Mouse (Mus musculus) MN1 (cell line): ENCODE data around the gene Fbrs.
"Not testable (repeated sequence)": the region's sequence is repeated elsewhere in the genome, so short reads cannot be mapped to it uniquely, and the experiment has no call there.

Source experiments
- DNase-seq: peaks from one replicate; pipeline ENCODE4 v3.0.0-alpha.2; 2016; ENCODE audit warnings: low spot score

Fbrs gene

DNA sequence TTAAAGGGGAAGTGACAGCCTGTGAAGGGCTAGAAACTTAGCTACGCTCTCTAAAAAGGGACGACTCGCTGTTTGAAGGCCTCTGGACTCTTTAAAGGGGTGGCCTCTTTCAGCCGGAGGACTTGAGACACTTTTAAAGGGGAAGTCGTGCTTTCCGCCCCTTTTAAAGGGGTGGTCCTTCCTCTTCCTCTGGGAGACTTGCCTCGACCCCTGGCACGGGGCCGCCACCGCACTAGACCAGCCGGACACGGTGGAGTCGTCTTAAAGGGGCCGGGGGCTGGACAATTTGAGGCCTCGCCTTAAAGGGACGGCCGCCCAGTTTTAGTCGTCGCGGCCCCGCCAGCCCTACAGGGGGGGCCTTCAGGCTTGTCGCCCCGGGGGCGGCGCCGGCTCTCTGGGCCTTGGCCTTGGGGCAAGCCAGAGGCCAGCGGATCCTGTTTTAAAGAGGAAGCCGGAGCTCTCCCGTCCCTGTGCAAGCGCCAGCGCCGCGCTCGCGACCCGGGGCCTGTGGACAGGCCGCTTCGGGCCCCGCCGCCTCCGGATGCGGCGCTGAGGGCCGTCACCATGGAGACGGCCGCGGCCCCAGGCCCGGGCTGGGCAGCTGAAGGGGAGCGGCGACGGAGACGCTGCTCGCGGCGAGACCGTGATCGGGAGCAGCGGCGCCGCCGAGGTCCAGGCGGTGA, at the start of gene Fbrs:
Gene Fbrs, plus strand, starts transcription at position 565 of the 683 bp plus-strand sequence.
- peak; percentile 97 for DNase-seq

DNA sequence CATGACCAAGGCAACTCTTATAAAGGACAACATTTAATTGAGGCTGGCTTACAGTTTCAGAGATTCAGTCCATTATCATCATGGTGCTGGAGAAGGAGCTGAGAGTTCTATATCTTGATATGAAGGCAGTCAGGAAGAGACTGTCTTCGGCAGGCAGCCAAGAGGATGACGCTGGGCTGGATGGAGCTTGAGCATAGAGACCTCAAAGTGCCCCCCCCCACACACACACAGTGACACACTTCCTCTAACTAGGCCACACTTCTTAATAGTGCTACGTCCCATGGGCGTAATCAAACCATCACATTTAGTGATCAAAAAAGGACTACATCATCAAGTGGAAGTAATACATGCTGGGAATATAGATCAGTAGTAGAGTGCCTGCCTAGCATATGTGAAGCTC, 43.8 kb upstream of the Fbrs start:
- no peak for DNase-seq

DNA sequence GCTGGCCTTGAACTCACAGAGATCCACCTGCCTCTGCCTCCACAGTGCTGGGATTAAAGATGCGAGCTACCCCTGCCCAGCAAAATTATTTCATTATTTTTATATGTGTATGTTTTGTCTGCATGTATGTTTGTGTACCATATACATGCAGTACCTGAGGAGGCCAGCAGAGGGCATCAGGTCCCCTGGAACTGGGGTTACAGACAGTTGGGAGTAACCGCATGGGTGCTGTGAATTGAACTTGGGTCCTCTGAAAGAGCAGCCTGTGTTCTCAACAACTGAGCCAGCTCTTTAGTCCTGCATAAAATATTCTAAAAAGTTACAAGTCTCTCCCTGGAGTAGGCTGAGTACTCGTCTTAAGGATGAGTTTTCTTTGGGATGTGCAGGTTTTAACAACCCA, 41.3 kb upstream of the Fbrs start:
- no peak for DNase-seq

DNA sequence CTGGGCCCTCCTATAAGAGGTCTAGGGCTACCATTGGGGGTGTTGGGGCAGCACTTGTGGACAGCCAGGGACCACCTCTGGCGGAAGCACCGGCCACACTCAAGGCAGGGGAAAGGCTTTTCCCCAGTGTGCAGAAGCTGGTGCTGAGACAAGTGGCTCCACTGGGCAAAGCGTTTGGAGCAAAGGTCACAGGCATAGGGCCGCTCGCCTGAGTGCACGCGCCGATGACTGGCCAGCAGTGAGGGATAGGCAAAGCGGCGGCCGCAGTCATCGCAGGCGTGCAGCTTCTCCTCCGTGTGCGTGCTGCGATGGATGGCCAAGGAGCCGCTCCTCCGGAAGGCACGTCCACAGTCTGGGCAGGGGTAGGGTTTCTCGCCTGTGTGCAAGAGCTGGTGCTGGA, 35.0 kb upstream of the Fbrs start:
- DNase-seq, result no peak

- peak; percentile 96 for DNase-seq
These were observed 30.3 kb upstream of the Fbrs start, which contains the start of gene Zfp689 for GRCm38 (mm10) chr7:127448521-127449300. Gene Zfp689 (minus strand): TSS chr7:127449158.

GRCm38 (mm10) chr7:127449966-127450365, 29.0 kb upstream of the Fbrs start:
- DNase-seq, result no peak

DNA sequence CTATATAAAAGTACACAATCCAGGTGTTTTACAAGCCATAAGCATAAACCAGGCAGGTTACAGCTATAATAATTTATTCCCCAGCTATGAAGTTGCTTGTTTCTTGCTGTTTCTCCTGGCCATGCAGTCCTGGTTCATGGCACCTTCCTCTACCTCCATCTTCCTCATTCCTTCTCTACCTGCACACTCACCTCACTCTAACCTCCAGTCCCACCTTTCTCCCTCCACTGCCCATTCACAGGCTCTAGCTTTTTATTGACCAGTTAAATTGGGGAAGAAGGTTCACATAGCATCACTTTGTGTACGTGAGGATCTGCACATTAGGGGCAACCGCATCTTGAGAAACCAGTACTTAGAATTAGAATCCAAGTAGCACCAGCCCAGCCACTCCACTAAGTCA, 25.9 kb upstream of the Fbrs start:
- no peak for DNase-seq

- DNase-seq, result no peak
These were observed 24.1 kb upstream of the Fbrs start for GRCm38 (mm10) chr7:127454905-127455304.

DNA sequence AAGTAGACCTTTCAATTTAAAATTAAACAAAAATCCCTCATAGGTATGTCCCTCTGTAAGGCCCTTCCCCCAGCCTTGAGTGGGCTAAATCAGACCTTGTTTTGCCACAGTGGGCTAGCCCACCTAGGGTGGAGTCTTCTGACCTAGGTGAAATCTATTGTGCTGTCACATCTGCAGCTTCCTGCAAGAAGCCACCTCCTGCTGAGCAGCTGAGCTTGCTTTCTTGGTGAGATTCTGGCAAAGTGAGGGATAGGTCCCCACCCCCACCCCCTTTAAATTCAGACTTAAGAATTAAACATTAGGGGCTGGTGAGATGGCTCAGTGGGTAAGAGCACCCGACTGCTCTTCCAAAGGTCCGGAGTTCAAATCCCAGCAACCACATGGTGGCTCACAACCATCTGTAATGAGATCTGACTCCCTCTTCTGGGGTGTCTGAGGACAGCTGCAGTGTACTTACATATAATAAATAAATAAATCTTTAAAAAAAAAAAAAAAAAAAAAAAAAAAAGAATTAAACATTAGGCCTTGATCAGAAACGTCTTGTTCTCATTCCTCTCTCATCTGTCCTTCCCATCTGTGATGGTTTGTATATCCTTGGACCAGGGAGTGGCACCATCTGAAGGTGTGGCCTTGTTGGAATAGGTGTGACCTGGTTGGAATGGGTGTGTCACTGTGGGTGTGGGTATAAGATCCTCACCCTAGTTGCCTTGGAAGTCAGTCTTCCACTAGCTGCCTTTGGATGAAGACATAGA, 20.5 kb upstream of the Fbrs start:
- not testable (repeated sequence) for DNase-seq

- not testable (repeated sequence) for DNase-seq
These were observed 19.7 kb upstream of the Fbrs start, which contains the start of gene Prr14 for GRCm38 (mm10) chr7:127459311-127459710. Gene Prr14 (plus strand): TSS chr7:127459611.

- DNase-seq, result no peak
These were observed 13.8 kb upstream of the Fbrs start for GRCm38 (mm10) chr7:127465191-127465590.

- DNase-seq, result not testable (repeated sequence)
These were observed 13.3 kb upstream of the Fbrs start for GRCm38 (mm10) chr7:127465670-127466069.

GRCm38 (mm10) chr7:127466606-127467005, 12.4 kb upstream of the Fbrs start:
- DNase-seq, result no peak

- DNase-seq, result peak; percentile 22
These were observed 8.8 kb upstream of the Fbrs start for GRCm38 (mm10) chr7:127470011-127470715.

GRCm38 (mm10) chr7:127470743-127471645, 8.0 kb upstream of the Fbrs start:
- DNase-seq, result peak; percentile 97

DNA sequence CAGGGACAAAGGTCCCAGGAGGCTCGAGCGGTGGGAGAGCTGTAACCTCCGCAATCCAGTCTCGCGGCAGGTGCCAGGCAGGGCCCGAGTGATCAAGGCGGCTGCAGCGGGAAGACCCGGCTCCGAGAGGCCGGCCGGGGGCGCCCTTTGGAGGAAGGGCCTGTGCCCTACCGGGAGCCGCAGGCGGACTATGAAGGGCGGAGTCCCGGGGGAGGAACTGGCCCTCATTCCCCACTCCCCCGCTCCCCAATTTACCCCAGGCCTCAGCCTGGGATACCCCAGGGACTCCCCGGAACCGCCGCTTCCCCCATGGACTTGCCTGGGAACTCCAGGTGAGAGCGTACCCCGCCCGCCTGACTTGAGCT, 7.4 kb upstream of the Fbrs start:
- peak; percentile 89 for DNase-seq

GRCm38 (mm10) chr7:127472060-127472459, 6.9 kb upstream of the Fbrs start:
- peak; percentile 57 for DNase-seq

DNA sequence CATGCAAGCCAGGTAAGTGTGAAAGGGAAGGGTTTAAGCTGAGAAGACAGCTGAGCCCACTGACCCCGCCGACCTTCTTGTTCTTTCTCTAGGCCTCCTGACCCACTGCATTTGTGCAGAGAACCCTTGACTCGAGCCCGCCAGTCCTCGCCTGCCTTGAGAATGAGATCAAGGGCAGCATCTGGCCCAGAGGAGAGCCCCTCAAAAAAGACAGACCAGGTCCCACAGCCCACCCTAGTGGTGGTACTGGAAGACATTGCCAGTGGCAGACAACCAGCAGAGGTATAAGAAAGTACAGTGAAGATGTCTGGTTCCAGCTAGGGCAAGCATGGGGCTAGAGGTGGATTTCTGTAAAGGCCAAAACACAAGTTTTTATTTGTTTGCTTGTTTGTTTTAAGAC, 5.3 kb upstream of the Fbrs start:
- DNase-seq, result no peak

- no peak for DNase-seq
These were observed 4.5 kb upstream of the Fbrs start for GRCm38 (mm10) chr7:127474378-127475070.

DNA sequence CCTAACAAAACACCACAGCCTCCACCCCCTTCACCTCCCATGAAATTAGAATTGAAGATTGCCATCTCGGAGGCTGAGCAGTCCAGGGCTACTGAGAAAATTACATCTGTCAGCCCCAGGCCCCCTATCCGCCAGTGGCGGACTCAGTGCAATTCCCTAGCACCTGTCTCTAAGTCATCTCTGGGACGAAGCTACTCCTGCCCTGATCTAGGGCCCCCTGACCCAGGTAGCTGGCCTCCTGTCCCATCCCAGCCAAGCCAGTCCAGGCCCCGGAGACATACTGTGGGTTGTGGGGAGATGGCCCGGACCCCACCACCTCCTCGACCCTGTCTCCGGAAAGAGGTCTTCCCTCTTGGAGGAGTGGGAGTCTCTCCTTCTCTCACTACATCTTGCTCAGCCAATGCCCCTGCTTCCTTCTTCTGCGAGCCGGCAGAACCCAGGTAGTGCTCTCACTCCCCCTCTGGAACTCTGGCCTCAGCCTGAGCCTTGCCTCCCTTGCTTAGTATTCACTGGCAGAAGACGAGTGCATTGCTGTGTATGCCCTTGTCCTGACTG, 3.7 kb upstream of the Fbrs start:
- no peak for DNase-seq
